Mouse (Mus musculus): ENCODE measurements around the gene Kctd10.

DNA sequence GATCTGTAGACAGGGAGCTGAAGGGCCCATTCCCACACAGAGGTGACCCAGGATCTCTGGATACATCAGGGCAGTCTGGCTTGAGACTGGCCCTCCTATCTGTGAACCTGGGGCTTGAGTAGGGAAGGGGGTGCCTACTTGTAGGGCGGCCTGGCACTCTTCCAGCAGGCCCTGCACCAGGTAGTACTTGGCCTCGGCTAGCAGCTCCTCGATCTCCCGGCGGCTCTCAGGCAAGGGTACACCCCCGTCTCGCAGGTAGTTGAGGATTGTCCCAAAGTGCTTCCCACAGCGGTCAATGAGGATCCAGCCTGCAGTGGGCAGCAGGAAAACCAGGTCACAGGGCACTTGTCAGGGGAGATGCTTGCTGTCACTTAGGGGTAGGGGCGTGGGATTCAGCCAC, 10.4 kb downstream of the Kctd10 start:
- no peak for TF ChIP-seq CTCF (conservative IDR thresholded peaks at IDR 0.05; ENCODE audit: low read length)
- no peak for TF ChIP-seq NANOG (IDR thresholded peaks at IDR 0.05; ENCODE audit: borderline replicate concordance, low read length)
- no peak for TF ChIP-seq POU5F1 (IDR thresholded peaks at IDR 0.05; ENCODE audit: borderline replicate concordance, low read length)
